Mouse (Mus musculus) liver, embryonic 11.5 days (tissue): ENCODE measurements around the gene Sergef. TPM values are rescaled to one million over a fixed set of nuclear protein-coding genes. Genes with fewer than 3 reads are reported as not detected.

Experiments used
- ATAC-seq: fragments of 200-750 bp; cut with Nextera tagmentation; replicated peaks from 2 replicates; pipeline ENCODE4 v1.8.0; 2017; ENCODE audit warnings: moderate number of reproducible peaks, mild to moderate bottlenecking, moderate TSS enrichment, moderate library complexity; ENCODE audit not compliant: low FRiP score
- DNase-seq: peaks from one replicate; pipeline ENCODE4 v3.0.0-alpha.2; 2017; ENCODE audit warnings: low spot score
- H3K27ac ChIP-seq: fragments of 300-500 bp; sonication (generic); 2 replicates; pipeline ENCODE4 v1.5.1; 2014; ENCODE audit warnings: mild to moderate bottlenecking, low read depth, low read length, control low read depth
- H3K27me3 ChIP-seq: fragments of 300-500 bp; sonication (generic); replicated peaks from 2 replicates; pipeline ENCODE4 v1.6.1; 2014; ENCODE audit warnings: low read length, mixed read lengths; ENCODE audit not compliant: control insufficient read depth, insufficient read depth
- H3K36me3 ChIP-seq: fragments of 300-500 bp; sonication (generic); 2 replicates; pipeline ENCODE4 v1.6.1; 2014; ENCODE audit warnings: mild to moderate bottlenecking, low read length, moderate library complexity, mixed read lengths; ENCODE audit not compliant: control insufficient read depth, insufficient read depth
- H3K4me1 ChIP-seq: fragments of 300-500 bp; sonication (generic); replicated peaks from 2 replicates; pipeline ENCODE4 v1.6.1; 2014; ENCODE audit warnings: low read length, mixed read lengths; ENCODE audit not compliant: control insufficient read depth, insufficient read depth
- H3K4me2 ChIP-seq: fragments of 300-500 bp; sonication (generic); 2 replicates; pipeline ENCODE4 v1.6.1; 2014; ENCODE audit warnings: mild to moderate bottlenecking, control low read depth, moderate library complexity
- H3K4me3 ChIP-seq: fragments of 300-500 bp; sonication (generic); 2 replicates; pipeline ENCODE4 v1.5.1; 2014; ENCODE audit warnings: low read depth, low read length, control low read depth
- H3K9ac ChIP-seq: fragments of 300-500 bp; sonication (generic); 2 replicates; pipeline ENCODE4 v1.6.1; 2014; ENCODE audit warnings: low read depth, low read length, control low read depth
- H3K9me3 ChIP-seq: fragments of 300-500 bp; sonication (generic); 2 replicates; pipeline ENCODE4 v1.6.1; 2016; ENCODE audit warnings: low read length, inconsistent platforms, mixed read lengths; ENCODE audit not compliant: control insufficient read depth
- WGBS: fragments of 180-500 bp; shearing (Covaris S2); extraction: QIAGEN DNeasy Blood & Tissue Kit; methylation state at CpG from one replicate; pipeline ENCODE4 v1.1.7; 2014; 5-methylcytosine and 5-hydroxymethylcytosine counted together
- polyA plus RNA-seq: library from polyadenylated mRNA; unstranded; fragments of >200 nt; fragmentation: Nextera tagmentation; extraction: Ambion mirVana; gene quantifications from 2 replicates; pipeline ENCODE4 v1.2.1, GENCODE M21; 2014

Gene Sergef
- polyA plus RNA-seq, 1 experiment from 2014 or later = 13.2 TPM

GRCm38 (mm10) chr7:46418102-46418622, 221.4 kb downstream of the Sergef start:
- Histone ChIP-seq H3K4me2 (no peak overlapping the region), H3K27ac (no peak overlapping the region), H3K36me3 (no peaks in the 10 kb centered on the region), H3K4me3 (no peak overlapping the region), H3K27me3 (no peaks in the 10 kb centered on the region), H3K9ac (no peak overlapping the region), H3K9me3 (no peaks in the 10 kb centered on the region), H3K4me1 (no peaks in the 10 kb centered on the region)
- 79% methylated on average over 16 of the region's 16 CpGs for WGBS
- ATAC-seq = no peak
- no peak for DNase-seq

- no peaks in the 10 kb centered on the region for H3K27me3 ChIP-seq
- DNase-seq (no peak), ATAC-seq (no peak)
- H3K9me3 ChIP-seq = no peaks in the 10 kb centered on the region
- no peaks in the 10 kb centered on the region for H3K4me1 ChIP-seq
- H3K36me3 ChIP-seq = no peaks in the 10 kb centered on the region
- no peak overlapping the region for H3K4me3 ChIP-seq
- H3K4me2 ChIP-seq = no peak overlapping the region
- 64% methylated on average over 7 of the region's 7 CpGs for WGBS
- no peak overlapping the region for H3K27ac ChIP-seq
- no peak overlapping the region for H3K9ac ChIP-seq
Measured at GRCm38 (mm10) chr7:46417467-46417866, 222.1 kb downstream of the Sergef start.

DNA sequence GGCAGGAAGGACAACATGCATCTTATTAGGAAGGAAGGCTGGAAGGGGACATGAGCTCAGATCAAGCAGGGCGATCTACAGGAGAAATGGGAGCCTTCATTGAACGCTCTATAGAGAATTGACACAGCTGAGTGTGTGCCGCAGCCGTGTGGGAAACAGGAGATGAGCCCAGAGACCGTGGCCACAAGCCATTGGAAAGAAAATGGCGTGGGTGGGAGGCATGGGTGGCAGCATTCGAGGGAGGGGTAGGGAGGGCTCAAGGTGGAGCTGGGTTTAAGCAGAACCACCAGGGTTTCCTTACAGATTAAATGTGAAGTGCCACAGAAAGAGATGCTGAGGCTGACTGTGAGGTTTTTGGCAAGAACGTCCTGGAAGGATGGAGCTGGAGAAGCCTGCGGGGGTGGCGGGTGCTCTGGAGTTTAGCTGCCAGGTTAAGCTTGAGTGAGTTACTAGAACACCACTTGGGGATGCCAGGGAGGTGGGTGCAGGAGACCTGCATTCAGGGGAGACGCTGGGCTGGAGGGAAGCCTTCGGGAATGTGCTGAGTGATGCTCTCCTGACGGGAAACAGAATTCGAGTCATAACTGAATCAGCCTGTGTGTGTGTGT, 223.7 kb downstream of the Sergef start:
- no peak overlapping the region for H3K9ac ChIP-seq
- H3K27me3 ChIP-seq = no peaks in the 10 kb centered on the region
- 71% methylated on average over 14 of the region's 14 CpGs for WGBS
- no peak overlapping the region for H3K4me3 ChIP-seq
- no peak overlapping the region for H3K27ac ChIP-seq
- ATAC-seq (no peak), DNase-seq (no peak)
- no peaks in the 10 kb centered on the region for H3K36me3 ChIP-seq
- no peaks in the 10 kb centered on the region for H3K4me1 ChIP-seq
- no peak overlapping the region for H3K4me2 ChIP-seq
- H3K9me3 ChIP-seq = no peaks in the 10 kb centered on the region

DNA sequence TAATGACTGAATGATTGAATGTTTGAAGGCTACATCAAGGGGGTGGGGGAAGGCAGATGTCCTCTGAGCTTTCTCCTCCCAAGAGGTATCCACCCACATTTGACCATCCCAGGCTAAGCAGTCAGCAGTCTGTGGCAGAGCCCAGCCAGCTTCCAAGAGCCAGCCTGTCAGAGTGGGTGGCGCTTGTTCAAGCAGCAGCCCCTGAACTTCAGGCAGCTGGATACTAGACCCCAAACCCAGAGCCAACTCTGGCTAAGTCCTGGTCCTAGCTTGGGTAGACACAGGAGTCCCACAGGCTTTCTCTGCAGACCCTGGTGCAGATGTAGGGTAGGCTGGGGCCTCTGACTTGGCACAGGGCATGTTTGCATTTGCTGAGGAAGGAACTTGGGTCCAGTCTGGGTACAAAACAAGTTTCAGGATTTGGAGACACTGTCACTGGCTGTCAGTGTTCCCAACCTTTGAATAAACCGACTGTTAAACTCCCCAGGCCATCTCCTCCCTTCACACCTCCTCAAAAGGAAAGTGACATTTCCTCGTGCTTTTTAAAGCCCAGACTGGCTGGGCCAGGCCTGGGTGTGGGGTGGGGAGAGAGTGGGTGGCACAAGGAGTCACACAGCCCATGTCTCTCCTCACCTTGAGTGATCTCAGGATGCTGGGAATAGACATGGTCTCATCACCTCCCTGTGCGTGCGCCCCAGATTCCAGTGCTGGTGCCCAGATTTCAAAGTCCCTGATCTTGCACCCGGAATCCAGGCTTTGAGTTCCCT, 225.5 kb downstream of the Sergef start:
- H3K27me3 ChIP-seq = no peaks in the 10 kb centered on the region
- H3K36me3 ChIP-seq = no peaks in the 10 kb centered on the region
- H3K4me1 ChIP-seq = no peaks in the 10 kb centered on the region
- no peak overlapping the region for H3K9ac ChIP-seq
- no peak overlapping the region for H3K4me2 ChIP-seq
- DNase-seq (no peak), ATAC-seq (no peak)
- no peak overlapping the region for H3K27ac ChIP-seq
- H3K4me3 ChIP-seq = no peak overlapping the region
- 63% methylated on average over 6 of the region's 6 CpGs for WGBS
- no peaks in the 10 kb centered on the region for H3K9me3 ChIP-seq

- Histone ChIP-seq H3K9ac (no peak overlapping the region), H3K4me1 (no peaks in the 10 kb centered on the region), H3K36me3 (no peaks in the 10 kb centered on the region), H3K4me2 (no peak overlapping the region), H3K27ac (no peak overlapping the region), H3K27me3 (no peaks in the 10 kb centered on the region), H3K4me3 (no peak overlapping the region), H3K9me3 (no peaks in the 10 kb centered on the region)
- ATAC-seq = no peak
- DNase-seq = no peak
- WGBS = 77% methylated on average over 5 of the region's 5 CpGs
Measured at GRCm38 (mm10) chr7:46412823-46413222, 226.8 kb downstream of the Sergef start.

DNA sequence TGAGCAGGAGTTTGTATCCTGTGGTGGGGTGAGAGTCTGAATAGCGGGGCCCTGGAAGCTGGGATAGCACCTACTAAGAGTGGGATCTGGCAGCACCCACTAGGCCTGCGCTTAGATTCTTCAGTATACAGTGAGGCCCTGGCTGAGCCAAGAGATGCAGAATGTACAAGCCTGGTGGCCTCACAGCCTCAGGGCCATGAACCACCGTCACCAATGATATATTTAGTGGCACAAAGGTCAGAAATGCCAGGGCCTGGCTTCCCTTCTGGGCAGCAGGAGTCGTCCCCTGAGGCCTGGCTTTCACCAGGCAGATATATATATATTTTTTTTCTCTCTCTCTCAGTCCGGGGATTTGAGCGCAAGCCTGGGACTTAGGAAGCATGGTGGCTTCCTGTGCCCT, 228.9 kb downstream of the Sergef start:
- H3K4me2 ChIP-seq = no peak overlapping the region
- H3K36me3 ChIP-seq = no peaks in the 10 kb centered on the region
- ATAC-seq (no peak), DNase-seq (no peak)
- 75% methylated on average over 6 of the region's 6 CpGs for WGBS
- no peak overlapping the region for H3K9ac ChIP-seq
- no peak overlapping the region for H3K27ac ChIP-seq
- H3K4me1 ChIP-seq = no peaks in the 10 kb centered on the region
- H3K9me3 ChIP-seq = no peaks in the 10 kb centered on the region
- no peaks in the 10 kb centered on the region for H3K27me3 ChIP-seq
- H3K4me3 ChIP-seq = no peak overlapping the region

DNA sequence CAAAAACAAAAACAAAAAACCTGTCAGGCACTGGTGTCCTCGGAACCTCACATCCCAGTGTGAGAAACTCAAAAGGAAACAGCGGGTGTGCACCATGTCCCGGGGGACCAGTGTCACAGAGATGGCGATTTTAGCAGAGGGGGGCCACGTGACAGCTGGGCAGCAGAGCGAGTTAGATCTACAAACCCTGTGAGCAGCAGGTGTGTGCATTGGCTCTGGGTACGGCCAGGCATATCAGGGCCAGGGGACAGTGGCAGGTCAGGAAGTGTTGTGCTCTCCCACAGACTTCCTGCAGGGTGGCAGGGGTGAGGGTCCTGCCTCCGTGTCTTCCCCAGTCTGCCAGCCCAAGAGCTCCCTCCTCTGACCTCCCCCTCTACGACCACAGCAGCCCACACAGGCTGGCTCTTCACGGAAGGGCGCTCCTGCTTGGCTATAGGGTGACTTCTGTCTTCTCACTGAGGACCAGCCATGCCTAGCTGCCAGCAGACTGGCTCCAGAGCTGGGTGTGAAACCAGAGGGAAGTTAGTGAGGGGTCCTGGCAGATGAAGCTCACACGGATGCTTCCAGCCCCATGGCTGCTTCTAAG, 230.3 kb downstream of the Sergef start:
- Histone ChIP-seq H3K9ac (no peak overlapping the region), H3K36me3 (no peaks in the 10 kb centered on the region), H3K4me3 (no peak overlapping the region), H3K4me2 (no peak overlapping the region), H3K27ac (no peak overlapping the region), H3K4me1 (no peaks in the 10 kb centered on the region), H3K9me3 (no peaks in the 10 kb centered on the region), H3K27me3 (no peaks in the 10 kb centered on the region)
- ATAC-seq (no peak), DNase-seq (no peak)
- 41% methylated on average over 12 of the region's 12 CpGs for WGBS

DNA sequence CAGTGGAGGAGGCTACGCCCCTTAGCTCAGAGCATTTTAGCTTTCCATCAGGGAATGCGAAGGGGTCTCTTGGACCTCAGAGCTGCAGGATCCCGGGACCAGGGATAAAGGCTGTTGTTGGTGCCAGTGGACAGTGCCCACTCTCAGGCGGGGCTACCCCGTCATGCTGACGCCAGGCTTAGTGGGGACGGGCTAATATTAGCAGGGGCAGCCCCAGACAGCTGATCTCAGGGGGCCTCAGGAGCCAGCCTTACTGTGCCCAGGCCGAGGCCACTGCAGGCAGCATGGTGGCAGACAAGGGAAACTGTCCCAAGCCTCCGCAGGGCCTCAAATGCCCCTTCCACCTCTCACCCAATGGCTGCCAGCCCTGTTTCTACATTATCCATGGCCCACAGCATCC, 231.0 kb downstream of the Sergef start:
- H3K4me2 ChIP-seq = no peak overlapping the region
- H3K36me3 ChIP-seq = no peaks in the 10 kb centered on the region
- H3K9ac ChIP-seq = no peak overlapping the region
- 81% methylated on average over 9 of the region's 9 CpGs for WGBS
- H3K27ac ChIP-seq = no peak overlapping the region
- DNase-seq (no peak), ATAC-seq (no peak)
- H3K27me3 ChIP-seq = no peaks in the 10 kb centered on the region
- H3K4me3 ChIP-seq = no peak overlapping the region
- no peaks in the 10 kb centered on the region for H3K4me1 ChIP-seq
- H3K9me3 ChIP-seq = no peaks in the 10 kb centered on the region
